Mouse (Mus musculus): ENCODE measurements at regions not wholly inside any gene's neighbourhood (a gene's known extent, or its start where the extent isn't known, plus 50 kb on each side); places are given as distances from the start of the nearest gene placed in this dataset.

DNA sequence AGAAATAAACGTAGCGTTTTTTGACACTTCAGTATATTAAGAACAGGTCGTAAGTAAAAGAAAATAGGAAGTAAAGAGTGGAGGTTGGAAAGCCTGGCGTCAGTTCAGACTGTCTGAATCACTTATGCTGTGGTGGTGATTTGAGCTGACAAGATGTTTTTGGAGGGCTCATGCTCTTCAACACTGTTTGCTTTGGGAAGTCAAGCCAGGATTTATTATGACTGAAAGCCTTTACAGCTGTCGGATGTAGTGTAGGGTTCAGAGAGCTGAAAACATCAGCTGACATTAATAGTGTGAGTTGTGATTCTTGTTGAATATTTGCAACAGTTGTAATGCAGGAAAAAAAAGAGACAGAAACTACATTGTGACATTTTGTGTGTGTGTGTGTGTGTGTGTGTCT, 1062.9 kb upstream of the 4930412O13Rik start:
- no peak overlapping the region for H3K9ac ChIP-seq (replicated peaks; ENCODE audit: low read length)
- ATAC-seq (ENCODE audit: low FRiP score, low TSS enrichment), result no peak; the same call in 1 of the 2 replicates
- H3K27ac ChIP-seq (ENCODE audit: low read length), result no peak overlapping the region
- WGBS, result 20% methylated on average over 5 of the region's 5 CpGs
- no peak overlapping the region for H3K4me3 ChIP-seq (ENCODE audit: low read length)
- no peaks in the 10 kb centered on the region for H3K4me1 ChIP-seq (ENCODE audit: insufficient read depth, low read length)
- H3K4me2 ChIP-seq (replicated peaks; ENCODE audit: low read depth, low read length), result no peak overlapping the region
- H3K36me3 ChIP-seq (ENCODE audit: insufficient read depth, low read length), result no peaks in the 10 kb centered on the region
- H3K9me3 ChIP-seq (ENCODE audit: low read length), result no peaks in the 10 kb centered on the region
- no peaks in the 10 kb centered on the region for H3K27me3 ChIP-seq (ENCODE audit: insufficient read depth, low read length)

DNA sequence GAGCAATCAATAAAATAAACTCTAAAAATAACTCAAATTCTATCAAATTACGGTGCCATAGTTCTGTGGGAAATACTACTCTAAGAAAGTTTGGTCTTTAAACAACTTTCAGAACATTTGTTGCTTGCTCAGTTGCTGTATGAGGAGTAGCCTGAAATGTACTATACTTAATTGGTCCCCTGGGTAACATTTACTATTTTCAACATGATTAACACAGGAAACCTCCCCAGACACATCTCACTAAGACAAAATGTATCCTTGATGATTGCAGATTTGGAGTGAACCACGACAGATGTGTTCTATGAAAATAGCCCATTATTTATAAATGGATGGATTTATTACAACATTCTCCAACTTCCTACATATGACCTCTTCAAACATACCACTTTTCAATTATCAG, 1055.6 kb upstream of the 4930412O13Rik start:
- H3K36me3 ChIP-seq (ENCODE audit: insufficient read depth, low read length), result no peaks in the 10 kb centered on the region
- no peak overlapping the region for H3K4me2 ChIP-seq (replicated peaks; ENCODE audit: low read depth, low read length)
- 52% methylated on average over 2 of the region's 2 CpGs for WGBS
- H3K27ac ChIP-seq (ENCODE audit: low read length), result no peak overlapping the region
- no peaks in the 10 kb centered on the region for H3K9me3 ChIP-seq (ENCODE audit: low read length)
- ATAC-seq (ENCODE audit: low FRiP score, low TSS enrichment), result no peak
- H3K9ac ChIP-seq (replicated peaks; ENCODE audit: low read length), result no peak overlapping the region
- no peaks in the 10 kb centered on the region for H3K4me1 ChIP-seq (ENCODE audit: insufficient read depth, low read length)
- no peak overlapping the region for H3K4me3 ChIP-seq (ENCODE audit: low read length)
- no peaks in the 10 kb centered on the region for H3K27me3 ChIP-seq (ENCODE audit: insufficient read depth, low read length)

Data from kidney, embryonic 16.5 days (tissue).